Comparison of ENCODE assay signal across 21 mouse cellular contexts in genomic region chr9:29335671-29336070, GRCm38 (mm10).
"Had no signal": no experiment of that assay in that cellular context is flagged by ENCODE, and none has a peak within 500 bp of the region (broad histone marks: within the 10 kb centered on the region; RNA-seq: fewer than 3 reads in every experiment).

No protein-coding gene starts in this region.

- ATAC-seq: forebrain, postnatal 0 days; hindbrain, postnatal 0 days; intestine, embryonic 16.5 days; liver, embryonic 12.5 days had no signal

- H3K27ac ChIP-seq: heart, adult 2 months; heart, embryonic 13.5 days; heart, embryonic 15.5 days; hindbrain, embryonic 13.5 days; hindbrain, embryonic 15.5 days; hindbrain, postnatal 0 days; limb, embryonic 13.5 days; limb, embryonic 15.5 days; liver, embryonic 12.5 days; liver, embryonic 14.5 days had no signal

- H3K36me3 ChIP-seq: heart, embryonic 13.5 days; heart, embryonic 15.5 days; hindbrain, embryonic 13.5 days; hindbrain, embryonic 15.5 days; limb, embryonic 13.5 days; limb, embryonic 15.5 days; liver, embryonic 12.5 days had no signal

- H3K4me3 ChIP-seq: heart, adult 2 months; heart, embryonic 13.5 days; heart, embryonic 15.5 days; hindbrain, embryonic 13.5 days; hindbrain, embryonic 15.5 days; limb, embryonic 13.5 days; limb, embryonic 15.5 days; liver, embryonic 12.5 days had no signal

- DNase-seq: forebrain, postnatal 0 days; gastrocnemius, postnatal 14 days; gastrocnemius, postnatal 36 days; heart, adult 2 months; heart, postnatal 14 days; heart, postnatal 36 days; kidney, adult 11 months; layer of hippocampus, adult 9-11 months; layer of hippocampus, postnatal 36 days; left cerebral cortex, postnatal 4 days had no signal

- H3K9ac ChIP-seq: forebrain, postnatal 0 days; heart, embryonic 13.5 days; heart, embryonic 15.5 days; hindbrain, embryonic 13.5 days; hindbrain, embryonic 15.5 days; limb, embryonic 13.5 days; limb, embryonic 15.5 days; liver, embryonic 12.5 days; liver, embryonic 14.5 days had no signal

- H3K27me3 ChIP-seq: heart, embryonic 13.5 days; heart, embryonic 15.5 days; hindbrain, embryonic 13.5 days; hindbrain, embryonic 15.5 days; liver, embryonic 12.5 days had no signal

- H3K4me2 ChIP-seq: heart, embryonic 11.5 days; heart, embryonic 13.5 days; heart, embryonic 15.5 days; hindbrain, embryonic 13.5 days; hindbrain, embryonic 15.5 days; limb, embryonic 13.5 days; limb, embryonic 15.5 days; liver, embryonic 12.5 days had no signal

- H3K4me1 ChIP-seq: heart, embryonic 15.5 days; hindbrain, embryonic 13.5 days; hindbrain, embryonic 15.5 days; limb, embryonic 13.5 days; limb, embryonic 15.5 days; liver, embryonic 12.5 days had no signal

- H3K9me3 ChIP-seq: heart, embryonic 13.5 days; heart, embryonic 15.5 days; hindbrain, embryonic 13.5 days; hindbrain, embryonic 15.5 days; limb, embryonic 13.5 days; limb, embryonic 15.5 days; liver, embryonic 12.5 days had no signal
